Mouse (Mus musculus) spleen, adult 2 months (tissue): ENCODE data around the gene 4930518I15Rik. TPM values are rescaled to one million over a fixed set of nuclear protein-coding genes. Genes with fewer than 3 reads are reported as not detected.

ENCODE experiments used
- DNase-seq, 2 experiments: peaks; one replicate each; pipeline versions ENCODE4 v3.0.0 to v3.0.0-alpha.2; 2012 to 2021; ENCODE audit warnings: low spot score in 2 of 2, low read depth in 1 of 2
- H3K27ac ChIP-seq: fragments of 200-500 bp; 2 replicates; pipeline ENCODE4 v1.5.1; 2012; ENCODE audit warnings: low read length, inconsistent platforms; ENCODE audit not compliant: insufficient read depth
- H3K27me3 ChIP-seq: fragments of 200-500 bp; 2 replicates; pipeline ENCODE4 v1.6.1; 2012; ENCODE audit warnings: mild to moderate bottlenecking, moderate library complexity, low read length, inconsistent platforms; ENCODE audit not compliant: control insufficient read depth, insufficient read depth
- H3K36me3 ChIP-seq: fragments of 200-500 bp; 2 replicates; pipeline ENCODE4 v1.6.1; 2012; ENCODE audit warnings: mild to moderate bottlenecking, low read length, inconsistent platforms; ENCODE audit not compliant: control insufficient read depth, insufficient read depth
- H3K4me1 ChIP-seq: fragments of 200-500 bp; 2 replicates; pipeline ENCODE4 v1.6.1; 2011; ENCODE audit warnings: inconsistent platforms; ENCODE audit not compliant: control insufficient read depth, insufficient read depth, insufficient read length
- H3K4me3 ChIP-seq: fragments of 200-500 bp; 2 replicates; pipeline ENCODE4 v1.5.1; 2011; ENCODE audit warnings: mild to moderate bottlenecking, inconsistent platforms; ENCODE audit not compliant: insufficient read depth, insufficient read length; ENCODE audit errors: extremely low read depth
- CTCF ChIP-seq: fragments of 200-500 bp; IDR thresholded peaks from 2 replicates; pipeline ENCODE4 v1.5.1; 2011; ENCODE audit warnings: mild to moderate bottlenecking, inconsistent platforms; ENCODE audit not compliant: insufficient read depth, insufficient read length, insufficient replicate concordance; ENCODE audit errors: extremely low read depth
- POLR2A ChIP-seq: fragments of 200-500 bp; IDR thresholded peaks from 2 replicates; pipeline ENCODE4 v1.6.1; 2011; ENCODE audit warnings: low read depth, low read length, inconsistent platforms
- WGBS: fragments of 180-500 bp; shearing (Covaris S2); methylation state at CpG from one replicate; pipeline ENCODE4 v1.1.7; 2018; 5-methylcytosine and 5-hydroxymethylcytosine counted together
- polyA plus RNA-seq: library from polyadenylated mRNA; depleted of rRNA; stranded (reverse); fragments of >200 nt; gene quantifications from 2 replicates; pipeline ENCODE4 v1.2.3, GENCODE M21; 2012

The 4930518I15Rik gene
- polyA plus RNA-seq, 1 experiment: 1.5 TPM

DNA sequence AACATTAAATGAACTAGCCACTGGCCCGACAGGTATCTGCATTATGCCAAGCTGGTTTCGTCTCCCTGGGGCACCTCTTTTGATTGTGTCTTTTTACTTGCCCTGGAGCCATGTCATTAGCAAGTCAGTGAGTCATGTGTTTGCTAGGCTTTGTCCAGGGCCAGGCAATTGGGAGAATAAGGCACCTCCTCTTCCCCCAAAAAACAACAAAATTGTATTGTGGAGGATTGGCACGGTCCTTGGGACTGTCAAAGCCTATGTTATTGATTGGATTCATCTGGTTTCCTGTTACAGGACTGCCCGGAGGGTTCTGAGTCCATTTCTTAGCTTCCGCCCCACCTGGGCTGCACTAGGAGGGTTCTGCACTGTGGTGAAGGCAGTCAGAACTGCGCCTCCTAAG, 10.1 kb downstream of the 4930518I15Rik start:
- no peaks in the 10 kb centered on the region for H3K4me1 ChIP-seq
- H3K36me3 ChIP-seq: peaks cover 10% of the 10 kb centered on the region; the same call in 1 of the 2 replicates
- H3K27ac ChIP-seq: no peak overlapping the region
- no peaks in the 10 kb centered on the region for H3K27me3 ChIP-seq
- 92% methylated on average over 6 of the region's 6 CpGs for WGBS
- no peak for TF ChIP-seq CTCF
- TF ChIP-seq POLR2A: no peak
- no peak for DNase-seq
- H3K4me3 ChIP-seq: no peak overlapping the region

DNA sequence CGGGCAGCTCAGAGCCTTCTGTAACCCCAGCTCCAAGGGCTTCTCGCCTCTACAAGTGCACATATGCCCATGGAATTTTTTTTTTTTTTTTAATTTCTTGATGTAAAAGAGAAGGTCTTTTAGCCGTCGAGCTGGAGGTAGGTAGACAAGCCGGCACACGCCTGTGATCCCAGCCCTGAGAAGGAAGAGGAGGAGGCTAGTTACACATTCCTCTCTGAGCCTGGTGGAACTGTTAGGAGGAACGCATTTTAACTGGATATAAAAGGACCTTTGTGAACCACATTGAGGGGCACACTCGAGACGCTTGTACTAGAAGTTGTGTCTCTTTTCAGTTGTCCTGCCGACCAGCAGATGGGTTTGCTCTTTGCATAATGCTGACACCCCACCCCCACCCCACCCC, 13.0 kb downstream of the 4930518I15Rik start:
- Histone ChIP-seq H3K36me3 (peaks cover 3% of the 10 kb centered on the region; the same call in 1 of the 2 replicates), H3K4me3 (no peak overlapping the region), H3K27me3 (no peaks in the 10 kb centered on the region), H3K4me1 (peaks cover 6% of the 10 kb centered on the region), H3K27ac (no peak overlapping the region)
- WGBS: 89% methylated on average over 10 of the region's 10 CpGs
- DNase-seq: no peak
- TF ChIP-seq POLR2A (no peak), CTCF (no peak)

DNA sequence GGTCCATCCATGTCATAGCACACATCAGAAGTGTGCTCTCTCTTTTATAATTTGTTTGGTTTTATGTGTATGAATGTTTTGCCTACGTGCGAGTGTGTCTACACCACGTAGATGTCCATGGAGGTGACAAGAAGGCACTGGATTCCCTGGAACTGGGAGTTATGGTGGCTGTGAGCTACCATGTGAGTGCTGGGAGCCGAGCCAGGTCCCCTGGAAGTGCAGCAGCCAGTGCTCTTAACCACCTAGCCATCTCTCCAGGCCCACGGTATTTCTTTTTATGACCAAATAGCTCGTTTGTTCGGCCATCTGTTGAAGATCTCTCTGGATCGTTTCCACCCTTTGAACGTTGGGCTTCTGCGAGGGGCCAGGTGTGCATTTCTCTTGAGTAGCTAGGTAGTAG, 14.4 kb downstream of the 4930518I15Rik start:
- TF ChIP-seq POLR2A (no peak), CTCF (no peak)
- DNase-seq: no peak
- 88% methylated on average over 10 of the region's 10 CpGs for WGBS

DNA sequence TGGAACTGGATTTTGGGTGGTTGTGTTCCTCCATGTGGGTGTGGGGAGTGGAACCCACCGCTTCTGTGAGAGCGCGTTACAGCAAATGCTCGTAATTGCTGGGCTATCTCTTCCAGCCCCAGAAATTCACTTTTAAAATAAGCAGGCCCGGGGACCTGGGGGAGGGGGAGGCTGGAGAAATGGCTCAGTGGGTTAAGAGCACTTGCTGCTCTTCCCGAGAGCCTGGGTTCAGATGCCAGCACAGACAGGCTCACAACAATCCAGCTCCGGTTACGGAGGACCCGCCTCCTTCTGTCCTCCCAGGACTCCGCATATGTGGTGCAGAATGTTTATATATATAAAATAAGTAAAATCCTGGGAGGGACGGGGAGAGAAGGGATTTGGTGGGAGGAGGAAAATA, 15.0 kb downstream of the 4930518I15Rik start:
- H3K4me1 ChIP-seq: peaks cover 6% of the 10 kb centered on the region
- H3K36me3 ChIP-seq: peaks cover 3% of the 10 kb centered on the region; the same call in 1 of the 2 replicates
- no peak overlapping the region for H3K4me3 ChIP-seq
- no peaks in the 10 kb centered on the region for H3K27me3 ChIP-seq
- no peak for DNase-seq
- no peak overlapping the region for H3K27ac ChIP-seq
- 90% methylated on average over 11 of the region's 11 CpGs for WGBS
- no peak for TF ChIP-seq POLR2A
- TF ChIP-seq CTCF: no peak

More for the DNA sequence above, 14.4 kb downstream of the 4930518I15Rik start:
- Histone ChIP-seq H3K27me3 (no peaks in the 10 kb centered on the region), H3K4me1 (peaks cover 6% of the 10 kb centered on the region), H3K4me3 (no peak overlapping the region), H3K27ac (no peak overlapping the region), H3K36me3 (peaks cover 3% of the 10 kb centered on the region; the same call in 1 of the 2 replicates)

DNA sequence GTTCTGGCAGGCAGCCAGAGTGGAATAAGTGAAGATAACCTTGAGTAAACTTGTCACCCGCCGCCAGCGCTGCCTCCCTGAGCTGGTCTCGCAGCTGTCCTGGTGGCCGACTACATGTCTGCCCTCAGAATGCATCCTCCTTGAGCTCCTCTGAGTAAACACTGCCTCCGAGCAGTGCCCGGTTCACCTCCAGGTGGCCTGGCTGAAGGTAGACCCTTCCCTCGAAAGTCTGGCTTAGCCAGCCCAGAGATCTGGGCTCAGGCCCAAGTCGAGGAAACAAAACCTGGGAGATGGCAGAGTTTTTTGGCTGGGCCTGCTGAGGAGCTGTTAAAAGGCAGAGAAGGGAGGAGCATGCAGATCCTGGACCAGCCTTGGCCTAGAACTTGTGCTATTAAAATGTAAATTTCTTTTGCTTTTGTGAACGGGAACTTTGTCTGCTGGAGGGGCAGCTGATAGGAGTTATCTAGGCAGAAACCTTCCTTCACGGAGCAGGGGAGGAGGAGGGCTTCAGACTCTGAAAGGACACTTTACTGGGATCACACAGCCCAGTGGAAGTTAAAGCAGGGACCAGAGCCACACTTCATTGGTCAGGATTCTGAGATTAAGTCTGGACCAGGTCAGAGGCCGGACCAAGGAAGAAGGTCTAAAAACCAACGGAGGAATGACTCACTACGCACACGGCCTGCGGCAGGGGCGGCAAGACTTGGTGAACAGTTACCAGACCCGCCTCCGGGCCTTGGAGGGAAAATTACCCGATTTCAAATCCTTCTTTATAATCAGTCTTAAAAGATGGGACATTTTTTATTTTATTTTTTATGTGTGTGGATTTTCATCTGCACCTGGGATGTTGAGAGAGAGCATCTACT, 15.7 kb downstream of the 4930518I15Rik start:
- no peaks in the 10 kb centered on the region for H3K27me3 ChIP-seq
- peaks cover 2% of the 10 kb centered on the region; the same call in 1 of the 2 replicates for H3K36me3 ChIP-seq
- TF ChIP-seq POLR2A (no peak), CTCF (no peak)
- no peak overlapping the region for H3K27ac ChIP-seq
- WGBS: 35% methylated on average over 20 of the region's 20 CpGs
- DNase-seq: peak in 1 of 2 experiments; percentile 24
- peaks cover 6% of the 10 kb centered on the region for H3K4me1 ChIP-seq
- peak overlapping the region; percentile 80; the same call in 1 of the 2 replicates for H3K4me3 ChIP-seq

DNA sequence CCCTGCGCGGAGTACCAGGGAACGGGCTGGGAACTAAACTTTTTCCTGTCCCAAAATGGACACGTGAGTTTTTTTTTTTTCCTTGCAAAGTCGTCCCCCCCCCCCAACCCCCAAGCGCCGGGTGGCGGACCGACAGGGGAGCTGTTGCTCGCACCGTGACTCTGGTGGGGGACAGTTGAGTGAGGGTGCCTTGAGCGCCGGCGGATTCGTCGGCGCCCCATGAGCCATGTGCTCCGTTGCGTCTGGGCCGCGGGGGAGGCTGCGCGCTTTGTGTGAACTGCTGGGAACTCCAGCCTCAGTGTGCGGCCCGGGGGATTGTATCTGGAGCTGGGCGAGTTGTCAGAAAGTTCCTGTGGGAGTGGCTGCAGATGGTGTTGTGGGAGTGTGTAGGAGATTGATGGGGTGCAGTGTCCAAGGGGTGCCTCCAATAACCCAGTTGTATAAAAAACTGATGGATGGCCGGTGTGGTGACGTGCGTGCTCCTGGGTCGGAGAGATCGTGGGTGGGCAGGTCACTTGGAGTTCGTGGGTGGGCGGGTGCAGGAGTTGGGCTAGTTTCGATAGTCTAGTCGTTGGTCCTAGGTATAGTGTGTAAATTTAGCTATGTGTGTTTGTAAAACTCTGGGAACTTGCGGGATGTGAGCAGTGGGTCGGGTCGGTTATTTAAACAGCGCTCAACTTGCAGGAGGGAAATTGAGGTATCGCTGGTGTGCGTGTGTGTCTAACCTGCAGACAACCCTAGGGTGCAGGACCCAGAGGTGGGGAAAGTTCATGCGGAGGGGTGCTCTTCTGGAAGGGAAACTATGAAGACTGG, 16.5 kb downstream of the 4930518I15Rik start:
- peak in 1 of 2 experiments; percentile 28 for DNase-seq
- no peak for TF ChIP-seq POLR2A

More for the DNA sequence above, 16.5 kb downstream of the 4930518I15Rik start:
- under 1% methylated on average over 42 of the region's 42 CpGs for WGBS
- peaks cover 6% of the 10 kb centered on the region for H3K4me1 ChIP-seq
- H3K27ac ChIP-seq: no peak overlapping the region
- H3K27me3 ChIP-seq: no peaks in the 10 kb centered on the region
- H3K4me3 ChIP-seq: peak overlapping the region; percentile 80
- no peaks in the 10 kb centered on the region for H3K36me3 ChIP-seq
